16 mouse cellular contexts compared by ENCODE assay signal in the genomic region with DNA sequence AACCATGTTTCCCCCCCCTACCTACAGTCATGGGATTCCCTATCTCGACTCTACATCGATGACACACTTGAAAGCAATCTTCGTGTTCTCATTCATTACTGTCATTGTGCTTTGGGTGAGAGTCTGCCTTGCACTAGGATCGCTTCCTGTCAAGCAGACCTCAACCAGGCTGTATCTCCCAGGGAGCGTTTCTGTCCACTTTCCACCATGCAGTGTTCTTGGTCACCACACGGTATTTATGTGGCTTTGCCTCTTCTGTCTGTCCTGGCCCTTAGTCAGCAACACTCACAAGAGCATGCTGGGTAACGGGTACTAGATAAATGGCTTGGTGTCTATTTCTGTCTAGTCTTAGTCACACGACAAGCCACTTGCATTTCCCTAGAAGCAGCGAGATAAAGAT. TPM values are rescaled to one million over a fixed set of nuclear protein-coding genes. Genes with fewer than 3 reads are reported as not detected.
A peak's percentile ranks its signal among the peaks of the same experiment; 100 is the strongest.
DNase-seq lines count a peak whose midpoint lies in the region.
"Had no signal": no experiment of that assay in that cellular context is flagged by ENCODE, and none has a peak within 500 bp of the region (broad histone marks: within the 10 kb centered on the region; RNA-seq: fewer than 3 reads in every experiment).

No protein-coding gene starts in this region.

- peak; percentile 10 for DNase-seq in adrenal gland, adult 2 months
- no peak for DNase-seq in adrenal gland, postnatal 4 days (ENCODE audit: low spot score in 2 of 2)
- DNase-seq in thymus, postnatal 14 days: peak; percentile 18
- no peak for DNase-seq in thymus, postnatal 10 days (ENCODE audit: low spot score in 2 of 2)
- DNase-seq in induced T-regulatory cell, adult 2 months (ENCODE audit: low read depth): peak; percentile 83
- DNase-seq in naive thymus-derived CD4-positive, alpha-beta T cell, adult 2 months (ENCODE audit: low read depth): peak; percentile 85
- DNase-seq in testis, postnatal 10 days (ENCODE audit: low spot score): no peak
- DNase-seq in neural tube, embryonic 10.5 days (ENCODE audit: extremely low spot score, low spot score): no peak
- DNase-seq: adrenal gland, postnatal 14 days; cerebellum, adult 8-10 months; cerebellum, postnatal 36 days; gastrocnemius, postnatal 10 days; heart, postnatal 4 days; kidney, adult 9 months; kidney, postnatal 36 days; retina, postnatal 1 day had no signal

RNA-seq across cellular contexts. Expression of gene Myom1, which starts 29.0 kb away (rescaled TPM):
- total RNA-seq in adrenal gland, adult 2 months (2021): 1 to 10 TPM; 1.8 to 2.0 TPM
- 0.32 and 0.89 TPM in 2 replicates for polyA plus RNA-seq in adrenal gland, adult 2 months (2012; rRNA removed)
- total RNA-seq in adrenal gland, postnatal 4 days (2021): 10 to 100 TPM; 16.5 to 34.7 TPM

RNA-seq across cellular contexts. Expression of gene Myl12a, which starts 29.3 kb away (rescaled TPM):
- 100 to 1,000 TPM; 281 to 315 TPM for total RNA-seq in adrenal gland, adult 2 months (2021)
- 45.7 and 49.1 TPM in 2 replicates for polyA plus RNA-seq in adrenal gland, adult 2 months (2012; rRNA removed)
- 100 to 1,000 TPM; 315 to 317 TPM for total RNA-seq in adrenal gland, postnatal 4 days (2021)

Comparison
In these comparisons a context has a peak if more than half of its experiments do, and no peak if none do; other contexts are left out.
1. DNase-seq: peak in adrenal gland, adult 2 months (single experiment), thymus, postnatal 14 days (single experiment), induced T-regulatory cell, adult 2 months (single experiment) and naive thymus-derived CD4-positive, alpha-beta T cell, adult 2 months (single experiment); none in adrenal gland, postnatal 4 days (0 of 2), thymus, postnatal 10 days (0 of 2), testis, postnatal 10 days (single experiment) and neural tube, embryonic 10.5 days (single experiment).
2. RNA of gene Myom1, which starts 29.0 kb away (total RNA-seq): 16.5 to 34.7 TPM in adrenal gland, postnatal 4 days; 1.8 to 2.0 TPM in adrenal gland, adult 2 months; every median in the first group is over 4 times any median in the second.